Mouse (Mus musculus): ENCODE measurements at regions not wholly inside any gene's neighbourhood (a gene's known extent, or its start where the extent isn't known, plus 50 kb on each side); places are given as distances from the start of the nearest gene placed in this dataset.

GRCm38 (mm10) chr3:119958799-119959467, 174.7 kb upstream of the Ptbp2 start:
- no peak for DNase-seq

GRCm38 (mm10) chr3:119957529-119957928, 173.3 kb upstream of the Ptbp2 start:
- DNase-seq = no peak

- no peak for DNase-seq
Measured at GRCm38 (mm10) chr3:119955745-119956615, 171.7 kb upstream of the Ptbp2 start.

GRCm38 (mm10) chr3:119950721-119951120, 166.5 kb upstream of the Ptbp2 start:
- no peak for DNase-seq

GRCm38 (mm10) chr3:119950070-119950469, 165.8 kb upstream of the Ptbp2 start:
- DNase-seq = no peak

DNA sequence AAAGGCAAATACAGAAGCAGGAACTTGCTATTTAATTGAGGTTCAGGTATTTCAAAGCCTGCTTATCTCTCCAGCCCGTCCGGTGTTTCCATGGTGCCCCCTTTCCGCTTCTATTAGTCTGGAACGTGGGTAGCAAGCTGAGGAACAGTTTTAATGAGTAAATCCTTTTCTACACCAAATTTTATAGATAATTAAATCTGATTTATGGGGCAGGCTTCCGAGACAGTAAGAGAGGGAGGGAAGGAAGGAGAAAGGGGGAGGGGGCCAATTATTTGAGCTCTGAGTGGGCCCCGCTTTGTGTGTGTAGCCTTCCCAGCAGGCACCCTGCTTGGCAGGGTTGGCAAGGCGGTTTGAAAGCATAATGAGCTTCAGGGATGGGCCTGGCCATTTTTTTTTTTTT, 165.4 kb upstream of the Ptbp2 start:
- no peak for DNase-seq

DNA sequence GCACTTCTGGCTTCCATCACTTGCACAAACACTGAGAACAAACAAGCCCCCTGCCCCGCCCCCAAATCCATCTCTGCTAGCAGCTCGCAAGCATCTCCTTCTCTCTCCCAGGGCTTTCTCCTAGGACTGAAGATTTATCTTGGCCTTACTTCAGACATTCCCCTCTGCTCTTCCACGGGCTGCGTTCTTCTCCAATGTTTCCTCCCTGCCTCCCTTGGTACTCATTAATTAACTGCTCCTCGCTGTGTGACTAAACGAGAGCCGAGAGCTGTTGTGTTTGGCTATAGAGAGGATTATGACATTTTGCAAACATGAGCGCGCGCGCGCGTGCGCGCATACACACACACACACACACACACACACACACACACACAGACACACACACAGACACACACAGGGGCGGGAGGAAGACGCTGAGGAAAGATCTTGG, 164.8 kb upstream of the Ptbp2 start:
- peak; percentile 26 for DNase-seq

DNA sequence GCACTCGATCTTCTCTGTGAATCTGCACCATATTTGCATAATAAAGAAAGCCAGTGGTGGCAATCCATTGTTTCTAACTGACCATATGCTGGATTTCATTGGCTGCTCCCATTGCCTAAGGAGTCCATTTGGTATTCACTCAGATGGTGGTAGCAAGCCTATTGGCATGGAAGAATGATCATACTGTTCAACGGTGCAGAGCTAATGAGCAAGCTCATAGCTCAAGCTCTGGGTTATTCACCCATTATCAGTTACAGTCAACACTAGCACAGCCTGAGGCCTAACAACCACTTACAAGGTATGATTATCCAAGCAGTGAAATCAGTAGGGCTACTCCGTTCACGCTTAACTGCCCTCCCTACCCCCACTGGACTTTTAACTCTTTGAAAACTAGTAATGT, 162.9 kb upstream of the Ptbp2 start:
- no peak for DNase-seq

GRCm38 (mm10) chr3:119944115-119944514, 159.8 kb upstream of the Ptbp2 start:
- DNase-seq = no peak

GRCm38 (mm10) chr3:119939091-119939490, 154.8 kb upstream of the Ptbp2 start:
- DNase-seq = no peak

- DNase-seq = no peak
Measured at GRCm38 (mm10) chr3:119938425-119938824, 154.2 kb upstream of the Ptbp2 start.

GRCm38 (mm10) chr3:119936526-119936925, 152.3 kb upstream of the Ptbp2 start:
- DNase-seq = no peak

- DNase-seq = no peak
Measured at GRCm38 (mm10) chr3:119933049-119933511, 148.8 kb upstream of the Ptbp2 start.

GRCm38 (mm10) chr3:119928281-119928680, 144.0 kb upstream of the Ptbp2 start:
- no peak for DNase-seq

- no peak for DNase-seq
Measured at GRCm38 (mm10) chr3:119919501-119920141, 135.4 kb upstream of the Ptbp2 start.

GRCm38 (mm10) chr3:119915984-119916865, 132.0 kb upstream of the Ptbp2 start:
- DNase-seq = no peak

DNA sequence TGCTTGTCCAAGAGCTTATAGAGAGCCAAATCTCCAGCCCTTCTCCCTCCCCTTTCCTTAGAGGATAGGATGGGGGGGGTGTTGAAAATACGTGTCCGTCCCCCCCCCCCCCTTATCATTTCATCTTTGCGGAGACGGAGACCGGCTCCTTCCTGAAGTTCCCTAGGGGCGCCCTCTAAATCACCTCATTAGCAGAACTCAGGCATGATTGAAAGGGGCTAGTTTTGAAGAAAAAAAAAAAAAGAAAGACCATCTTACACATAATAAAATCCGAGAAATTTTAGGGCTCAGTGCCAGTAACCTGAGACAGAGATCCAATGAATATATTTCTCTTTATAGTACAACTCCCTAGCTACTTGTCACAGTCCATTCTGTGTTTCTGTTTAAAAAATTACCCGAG, 127.3 kb upstream of the Ptbp2 start:
- no peak for DNase-seq

- no peak for DNase-seq
Measured at GRCm38 (mm10) chr3:119904244-119904643, 120.0 kb upstream of the Ptbp2 start.

DNA sequence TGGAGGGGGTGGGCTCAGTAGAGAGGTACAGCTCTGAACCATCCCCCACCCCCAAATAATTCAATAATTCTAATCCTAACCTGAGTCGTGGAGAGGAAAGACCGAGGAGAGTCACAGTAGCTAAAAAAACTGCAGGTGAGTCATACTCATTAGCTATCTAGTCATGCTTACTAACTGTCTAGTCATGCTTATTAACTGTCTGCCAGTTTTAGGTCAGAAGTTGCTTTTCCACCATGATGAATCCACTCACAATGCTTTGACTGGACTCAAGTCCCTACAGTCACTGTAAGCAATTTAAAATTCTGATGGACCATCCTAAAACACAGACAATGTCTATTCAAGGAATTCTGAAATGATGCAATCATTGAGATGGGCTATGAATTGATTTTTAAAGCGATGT, 110.9 kb upstream of the Ptbp2 start:
- no peak for DNase-seq

DNA sequence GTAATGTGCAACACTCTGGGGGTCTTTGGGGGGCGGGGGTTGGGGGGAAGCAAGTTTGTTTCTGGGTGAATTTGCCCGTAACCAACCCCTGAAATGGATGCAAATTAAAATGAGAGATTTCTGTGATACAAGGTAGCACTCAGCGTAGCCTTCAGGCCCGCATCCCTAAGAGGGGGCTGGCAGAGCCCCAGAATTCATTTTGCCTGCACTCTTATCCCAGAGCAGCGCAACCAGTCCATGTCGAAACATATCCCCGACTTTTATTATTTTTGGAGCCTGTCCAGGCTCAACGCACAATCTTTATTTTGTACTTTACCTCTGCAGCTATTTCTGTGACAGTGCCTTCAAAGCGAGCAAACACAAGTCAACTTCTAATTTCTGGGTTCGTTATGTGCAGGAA, 109.8 kb upstream of the Ptbp2 start:
- DNase-seq = no peak

DNA sequence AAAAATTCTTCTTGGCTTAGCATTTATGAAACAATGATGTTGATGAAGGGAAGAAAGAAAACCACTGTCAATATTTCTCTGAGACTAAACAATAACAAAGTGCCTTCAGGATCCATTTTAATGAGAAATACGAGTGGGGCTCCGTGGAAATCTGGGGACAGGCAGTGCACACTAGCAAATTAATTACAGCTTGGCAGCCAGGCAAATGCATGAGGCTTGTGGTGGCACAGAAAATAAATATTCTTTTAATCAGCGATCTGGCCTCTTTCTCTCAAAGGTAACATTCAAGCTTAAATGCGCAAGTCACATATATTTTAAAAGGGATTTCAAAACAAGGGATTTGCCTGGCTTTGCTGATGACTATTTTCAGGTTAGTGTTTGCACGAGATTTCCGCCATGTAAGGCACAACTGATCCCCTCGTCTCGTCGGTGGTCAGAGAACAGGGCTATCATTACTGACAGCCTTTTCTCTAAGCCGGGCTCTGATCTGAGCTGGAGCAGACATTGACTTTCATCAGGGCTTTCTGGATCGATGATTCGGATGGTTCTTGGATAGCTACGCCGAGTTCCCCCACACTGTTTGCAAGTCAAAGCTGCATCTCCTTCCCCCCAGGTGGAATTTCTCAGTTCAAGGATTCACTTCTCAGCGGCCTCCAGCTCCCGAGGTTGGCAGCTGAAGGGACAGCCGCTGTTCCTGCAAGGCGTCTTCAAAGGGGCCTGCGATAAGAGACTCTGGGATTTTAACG, 109.1 kb upstream of the Ptbp2 start:
- no peak for DNase-seq
